Mouse (Mus musculus) liver, adult 2 months (tissue): ENCODE measurements around the gene Wdr38.

Experiments
- CTCF ChIP-seq: fragments of 200-500 bp; IDR thresholded peaks from 2 replicates; pipeline ENCODE4 v1.5.1; 2011; ENCODE audit warnings: low read depth, low read length, control low read depth
- POLR2A ChIP-seq: fragments of 200-500 bp; IDR thresholded peaks from 2 replicates; pipeline ENCODE4 v1.6.1; 2011; ENCODE audit warnings: low read length, control low read depth; ENCODE audit not compliant: insufficient read depth; ENCODE audit errors: extremely low read depth

- TF ChIP-seq POLR2A (no peak), CTCF (no peak)
These were observed 14.7 kb downstream of the Wdr38 start for GRCm38 (mm10) chr2:39011971-39012370.
